Mouse (Mus musculus) heart, embryonic 14.5 days (tissue): ENCODE measurements around the gene Zfp109. TPM values are rescaled to one million over a fixed set of nuclear protein-coding genes. Genes with fewer than 3 reads are reported as not detected.

ENCODE experiments used
- ATAC-seq: fragments of 200-750 bp; cut with Nextera tagmentation; 2 replicates; pipeline ENCODE4 v1.8.0; 2017; ENCODE audit warnings: low read depth, moderate TSS enrichment; ENCODE audit not compliant: insufficient number of reproducible peaks, insufficient read depth, low FRiP score
- H3K27ac ChIP-seq, 2 experiments: fragments of 200-500 bp in 1 of 2; fragments of 300-500 bp in 1 of 2; sonication (generic) in 1 of 2; replicated peaks in 1 of 2; 2 replicates each; pipeline ENCODE4 v1.5.1; 2012 to 2014; ENCODE audit warnings: low read depth in 2 of 2, low read length in 2 of 2, control low read depth in 1 of 2, mild to moderate bottlenecking in 1 of 2, mixed read lengths in 1 of 2; ENCODE audit not compliant: control insufficient read depth in 1 of 2, insufficient read depth in 1 of 2
- H3K27me3 ChIP-seq: fragments of 300-500 bp; sonication (generic); 2 replicates; pipeline ENCODE4 v1.6.1; 2014; ENCODE audit warnings: mild to moderate bottlenecking, low read length, control low read depth; ENCODE audit not compliant: control insufficient read depth, insufficient read depth
- H3K36me3 ChIP-seq: fragments of 300-500 bp; sonication (generic); 2 replicates; pipeline ENCODE4 v1.6.1; 2014; ENCODE audit warnings: mild to moderate bottlenecking, control low read depth, low read length, mixed read lengths; ENCODE audit not compliant: control insufficient read depth, insufficient read depth
- H3K4me1 ChIP-seq, 2 experiments: fragments of 200-500 bp in 1 of 2; fragments of 300-500 bp in 1 of 2; sonication (generic) in 1 of 2; 2 replicates each; pipeline ENCODE4 v1.6.1; 2012 to 2014; ENCODE audit warnings: low read length in 2 of 2, control low read depth in 1 of 2, mixed read lengths in 1 of 2; ENCODE audit not compliant: control insufficient read depth in 2 of 2, insufficient read depth in 2 of 2
- H3K4me2 ChIP-seq: fragments of 300-500 bp; sonication (generic); 2 replicates; pipeline ENCODE4 v1.6.1; 2014; ENCODE audit warnings: mild to moderate bottlenecking, low read length
- H3K4me3 ChIP-seq, 2 experiments: fragments of 200-500 bp in 1 of 2; fragments of 300-500 bp in 1 of 2; sonication (generic) in 1 of 2; 2 replicates each; pipeline ENCODE4 v1.5.1; 2012 to 2014; ENCODE audit warnings: low read length in 2 of 2, mild to moderate bottlenecking in 2 of 2, control low read depth in 1 of 2, low read depth in 1 of 2, moderate library complexity in 1 of 2; ENCODE audit not compliant: control insufficient read depth in 1 of 2, insufficient read depth in 1 of 2
- H3K9ac ChIP-seq: fragments of 300-500 bp; sonication (generic); 2 replicates; pipeline ENCODE4 v1.6.1; 2014; ENCODE audit warnings: mild to moderate bottlenecking, low read length
- H3K9me3 ChIP-seq: fragments of 300-500 bp; sonication (generic); 2 replicates; pipeline ENCODE4 v1.6.1; 2016; ENCODE audit warnings: low read length, control low read depth; ENCODE audit not compliant: control insufficient read depth
- WGBS: fragments of 180-500 bp; shearing (Covaris S2); extraction: QIAGEN DNeasy Blood & Tissue Kit; methylation state at CpG from one replicate; pipeline ENCODE4 v1.1.7; 2014; 5-methylcytosine and 5-hydroxymethylcytosine counted together
- polyA plus RNA-seq: library from polyadenylated mRNA; unstranded; fragments of >200 nt; fragmentation: Nextera tagmentation; extraction: Ambion mirVana; gene quantifications from 2 replicates; pipeline ENCODE4 v1.2.1, GENCODE M21; 2014

Gene Zfp109
- polyA plus RNA-seq, 1 experiment from 2014 or later = 3.4 TPM

DNA sequence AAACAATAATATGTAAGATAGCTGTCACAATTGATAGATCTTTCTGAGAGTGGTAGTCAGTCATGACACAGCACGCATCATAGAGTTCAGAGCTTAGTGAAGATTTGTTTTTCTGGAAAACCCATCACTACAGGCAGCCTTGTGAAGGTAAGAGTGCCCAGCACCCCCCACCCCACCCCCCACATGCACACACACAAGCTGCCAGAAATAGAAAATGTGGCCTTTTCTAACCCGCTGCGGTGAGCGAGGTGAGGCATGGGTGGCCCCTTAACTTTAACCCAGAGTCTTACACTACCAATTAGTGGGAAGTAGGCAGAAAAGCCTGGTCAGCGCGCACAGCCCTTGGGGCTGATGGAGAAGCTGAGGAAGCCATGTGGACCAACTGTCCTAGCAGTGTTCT lies 33.8 kb upstream of the Zfp109 start:
- Histone ChIP-seq H3K36me3 (peaks cover 23% of the 10 kb centered on the region), H3K9ac (no peak overlapping the region), H3K9me3 (0 out of 2 replicates have a peak, but pooled peaks cover 2% of the 10 kb centered on the region), H3K27me3 (no peaks in the 10 kb centered on the region), H3K4me3 (no peak overlapping the region), H3K4me1 (peaks cover 3 to 5% of the 10 kb centered on the region in 2 experiments; a peak in 3 of 4 replicates), H3K27ac (no peak overlapping the region), H3K4me2 (no peak overlapping the region)
- 94% methylated on average over 6 of the region's 6 CpGs for WGBS
- no peak for ATAC-seq

DNA sequence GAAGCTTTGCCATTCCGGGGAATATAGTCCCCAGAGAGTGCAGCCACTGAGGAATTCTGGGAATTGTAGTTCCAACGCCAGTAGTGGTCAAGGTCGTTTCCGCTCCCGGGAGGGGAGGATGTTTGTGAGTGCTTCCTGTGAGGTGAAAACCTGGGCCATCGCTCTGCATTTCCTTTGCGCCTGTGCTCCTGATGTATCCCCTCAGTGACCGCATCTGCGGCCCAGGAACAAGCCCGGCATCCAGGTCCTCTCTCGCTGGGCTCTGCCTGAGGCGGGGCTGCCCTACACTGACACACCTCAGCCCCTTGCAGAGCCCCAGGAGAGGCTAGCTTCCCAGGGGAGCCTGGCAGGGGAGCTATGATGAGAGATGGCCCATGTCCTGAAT lies 32.9 kb upstream of the Zfp109 start, which contains the start of gene Zfp93:
Gene Zfp93 (plus strand): TSS at position 133 of the 385 bp plus-strand sequence.
- Histone ChIP-seq H3K4me2 (peak within 1 kb of the TSS; percentile 77), H3K4me3 (peak within 1 kb of the TSS; percentile 71 to 84), H3K27me3 (no peaks in the 10 kb centered on the region), H3K4me1 (peaks cover 3 to 5% of the 10 kb centered on the region in 2 experiments; a peak in 3 of 4 replicates), H3K9me3 (0 out of 2 replicates have a peak, but pooled peaks cover 2% of the 10 kb centered on the region), H3K27ac (peak within 1 kb of the TSS; percentile 69 to 71), H3K36me3 (peaks cover 19% of the 10 kb centered on the region), H3K9ac (peak within 1 kb of the TSS; percentile 81)
- WGBS = 0% methylated on average over 12 of the region's 12 CpGs
- peak; percentile 89 for ATAC-seq

DNA sequence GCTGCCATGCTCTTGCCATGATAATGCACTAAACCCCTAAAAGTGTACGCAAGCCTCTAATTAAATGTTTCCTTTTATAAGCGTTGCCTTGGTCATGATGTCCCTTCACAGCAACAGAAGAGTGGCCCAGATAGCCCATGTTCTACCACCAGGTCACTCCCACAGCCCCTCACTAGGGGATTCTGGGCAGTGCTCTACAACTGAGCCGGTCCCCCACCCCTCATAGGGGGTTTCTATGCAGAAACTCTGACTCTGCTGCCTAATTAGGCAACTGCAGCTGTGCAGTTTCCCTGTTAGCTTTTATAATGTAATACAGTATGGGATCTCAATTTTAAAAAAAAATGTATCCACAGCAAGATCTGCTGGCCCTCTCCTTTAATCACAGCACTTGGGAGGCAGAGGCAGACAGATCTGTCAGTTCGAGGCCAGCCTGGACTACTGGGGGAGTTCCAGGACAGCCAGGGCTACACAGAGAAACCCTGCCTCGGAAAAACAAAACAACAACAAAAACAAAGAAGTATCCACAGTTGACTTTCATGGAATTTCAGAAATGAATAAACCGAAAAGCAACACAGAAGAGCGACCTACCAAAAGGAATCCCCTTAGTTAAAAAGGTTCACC lies 32.4 kb upstream of the Zfp109 start:
- no peak overlapping the region; a peak in 1 of 4 replicates for H3K27ac ChIP-seq
- 0 out of 2 replicates have a peak, but pooled peaks cover 2% of the 10 kb centered on the region for H3K9me3 ChIP-seq
- H3K4me2 ChIP-seq = peak overlapping the region; percentile 77
- H3K4me1 ChIP-seq = peaks cover 3 to 5% of the 10 kb centered on the region in 2 experiments; a peak in 3 of 4 replicates
- peak overlapping the region; percentile 71 to 84 for H3K4me3 ChIP-seq
- peaks cover 14% of the 10 kb centered on the region for H3K36me3 ChIP-seq
- 32% methylated on average over 7 of the region's 7 CpGs for WGBS
- no peak; the same call in 1 of the 2 replicates for ATAC-seq
- no peaks in the 10 kb centered on the region for H3K27me3 ChIP-seq
- H3K9ac ChIP-seq = peak overlapping the region; percentile 81

DNA sequence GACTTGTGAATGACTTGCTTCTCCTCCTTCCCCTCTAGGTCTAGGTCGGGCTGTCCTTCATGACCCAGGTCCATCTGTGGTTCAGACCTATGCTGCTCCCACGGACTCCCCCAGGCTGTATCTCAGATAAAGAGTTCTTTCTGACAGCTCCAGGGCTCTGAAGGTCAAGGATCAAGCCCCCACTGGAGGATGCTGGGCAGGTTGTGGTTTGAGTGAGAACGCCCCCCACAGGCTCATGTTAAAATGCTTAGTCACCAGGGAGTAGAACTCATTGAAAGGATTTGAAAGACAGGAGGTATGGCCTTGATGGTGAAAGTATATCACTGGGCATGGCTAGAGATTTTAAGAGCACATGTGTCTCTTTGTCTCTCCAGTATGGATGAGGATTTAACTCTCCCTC lies 31.9 kb upstream of the Zfp109 start:
- WGBS = 67% methylated on average over 3 of the region's 3 CpGs
- H3K27ac ChIP-seq = no peak overlapping the region
- H3K9me3 ChIP-seq = 0 out of 2 replicates have a peak, but pooled peaks cover 2% of the 10 kb centered on the region
- H3K9ac ChIP-seq = no peak overlapping the region
- no peaks in the 10 kb centered on the region for H3K27me3 ChIP-seq
- ATAC-seq = no peak
- H3K4me3 ChIP-seq = no peak overlapping the region
- H3K36me3 ChIP-seq = peaks cover 9% of the 10 kb centered on the region
- H3K4me1 ChIP-seq = peaks cover 3 to 5% of the 10 kb centered on the region in 2 experiments; a peak in 3 of 4 replicates
- peak overlapping the region; percentile 77; the same call in 1 of the 2 replicates for H3K4me2 ChIP-seq

DNA sequence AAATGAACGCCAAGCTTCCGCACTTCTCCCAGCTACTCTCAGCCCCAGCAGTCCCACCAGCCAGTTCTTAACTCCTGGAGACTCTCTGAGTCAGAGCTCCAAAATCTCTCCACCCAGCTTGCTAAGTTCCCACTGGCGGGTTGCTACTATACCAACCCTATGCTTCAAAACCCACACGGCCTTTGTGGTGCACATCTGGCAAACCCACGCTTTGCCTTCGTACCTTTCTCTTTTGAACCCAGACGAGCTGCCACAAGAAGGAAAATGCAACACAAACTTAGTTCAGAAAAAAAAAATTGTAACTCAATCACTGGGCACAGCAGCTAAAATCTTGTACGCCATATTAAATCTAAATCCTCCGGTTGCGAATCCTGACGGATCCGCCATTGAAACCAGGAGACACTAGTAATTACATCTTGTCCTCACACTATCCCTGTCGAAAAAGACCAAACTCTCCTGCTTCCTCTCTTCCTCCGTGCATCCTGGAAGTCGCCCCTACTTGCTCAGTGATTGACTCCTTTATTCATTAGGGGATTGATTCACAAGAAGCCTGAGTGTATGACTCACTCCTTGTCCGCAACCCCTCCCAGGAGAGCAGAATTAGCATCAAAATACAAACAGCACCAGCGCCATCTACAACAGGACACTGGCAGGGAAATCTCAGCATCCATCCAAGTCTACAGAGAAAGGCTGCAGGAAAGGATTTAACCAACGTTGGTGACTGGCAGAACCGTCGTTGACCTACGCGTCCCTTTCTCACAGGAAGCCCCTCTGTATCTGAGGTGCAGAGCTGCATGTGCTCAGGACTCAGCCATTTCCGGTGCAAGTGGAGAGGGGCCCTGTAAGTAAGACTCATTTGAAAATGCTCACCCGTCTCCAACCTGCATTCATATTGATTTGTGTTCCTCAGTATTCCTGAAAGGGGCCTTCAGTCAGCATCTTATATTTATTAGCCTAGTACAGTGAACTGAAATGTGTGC lies 31.1 kb upstream of the Zfp109 start:
- 70% methylated on average over 24 of the region's 24 CpGs for WGBS
- no peak for ATAC-seq
- no peaks in the 10 kb centered on the region for H3K27me3 ChIP-seq
- peaks cover 3 to 5% of the 10 kb centered on the region in 2 experiments; a peak in 3 of 4 replicates for H3K4me1 ChIP-seq
- H3K4me3 ChIP-seq = no peak overlapping the region
- 0 out of 2 replicates have a peak, but pooled peaks cover 2% of the 10 kb centered on the region for H3K9me3 ChIP-seq
- no peak overlapping the region for H3K9ac ChIP-seq
- no peak overlapping the region for H3K27ac ChIP-seq
- no peak overlapping the region for H3K4me2 ChIP-seq
- H3K36me3 ChIP-seq = peaks cover 1% of the 10 kb centered on the region

DNA sequence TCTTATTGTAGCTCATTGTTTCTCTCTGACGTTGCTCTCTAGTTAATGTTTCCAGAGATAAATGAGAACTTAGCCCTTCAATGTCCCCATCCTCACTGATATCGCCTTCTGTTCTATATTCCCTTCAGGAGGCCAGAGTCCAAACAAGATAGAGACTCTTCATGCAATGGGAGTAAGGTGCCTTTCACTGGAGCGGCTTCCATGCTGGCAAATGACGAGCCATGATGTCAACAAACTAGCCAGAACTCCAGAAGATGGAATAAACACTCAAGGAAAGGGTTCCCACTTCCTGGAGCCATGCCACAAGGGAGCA lies 22.6 kb upstream of the Zfp109 start:
- peaks cover 30% of the 10 kb centered on the region for H3K36me3 ChIP-seq
- no peak overlapping the region for H3K4me2 ChIP-seq
- no peaks in the 10 kb centered on the region for H3K27me3 ChIP-seq
- H3K9me3 ChIP-seq = no peaks in the 10 kb centered on the region
- H3K9ac ChIP-seq = no peak overlapping the region
- WGBS = 81% methylated on average over 4 of the region's 4 CpGs
- H3K4me1 ChIP-seq = peaks cover 2 to 4% of the 10 kb centered on the region in 2 experiments; a peak in 3 of 4 replicates
- no peak overlapping the region for H3K4me3 ChIP-seq
- no peak for ATAC-seq
- no peak overlapping the region for H3K27ac ChIP-seq

DNA sequence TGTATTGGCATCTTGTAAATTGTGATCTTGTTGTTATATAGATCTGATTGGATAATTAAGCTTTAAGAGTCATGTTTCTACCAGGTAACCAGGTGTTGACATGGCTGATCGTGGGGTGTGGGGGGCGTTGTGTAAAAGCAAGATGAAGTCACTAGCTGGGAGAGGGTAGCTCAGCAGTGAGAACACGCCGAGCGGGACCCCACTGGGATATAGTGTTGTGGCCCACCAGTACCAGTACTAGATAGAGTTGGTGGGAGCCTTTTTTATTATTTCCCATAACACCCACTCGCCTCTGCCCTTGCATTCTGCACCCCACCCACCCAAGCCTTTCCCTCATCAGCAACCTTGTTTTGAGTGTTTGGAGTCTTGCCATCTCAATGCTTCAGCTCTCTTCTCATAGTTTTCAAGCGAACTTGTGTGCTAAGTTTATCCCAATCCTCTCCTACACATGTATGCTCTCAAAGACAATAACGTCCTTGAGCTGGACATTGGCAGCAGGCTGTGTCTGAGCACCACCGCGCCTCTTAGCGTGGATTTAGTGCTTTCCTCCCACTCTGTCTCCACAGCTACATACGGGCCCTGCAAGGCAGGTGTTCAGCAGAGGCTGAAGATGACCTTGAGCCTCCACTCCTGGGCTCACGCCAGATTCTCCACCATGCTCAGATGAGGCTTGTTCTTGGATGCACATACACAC lies 22.1 kb upstream of the Zfp109 start:
- no peaks in the 10 kb centered on the region for H3K9me3 ChIP-seq
- ATAC-seq = no peak
- no peaks in the 10 kb centered on the region for H3K27me3 ChIP-seq
- H3K36me3 ChIP-seq = peaks cover 30% of the 10 kb centered on the region
- no peak overlapping the region for H3K27ac ChIP-seq
- H3K4me1 ChIP-seq = peaks cover 3 to 5% of the 10 kb centered on the region in 2 experiments; a peak in 3 of 4 replicates
- H3K9ac ChIP-seq = no peak overlapping the region
- H3K4me3 ChIP-seq = no peak overlapping the region
- 84% methylated on average over 13 of the region's 13 CpGs for WGBS
- no peak overlapping the region for H3K4me2 ChIP-seq
